Mouse (Mus musculus) c-Kit-positive CD71-positive TER-119-positive erythroid progenitor cells, embryonic 14.5 days (primary cell): ENCODE measurements around the gene Tef.
A peak's percentile ranks its signal among the peaks of the same experiment; 100 is the strongest.

ENCODE experiments used
- DNase-seq: peaks from one replicate; pipeline ENCODE4 v3.0.0-alpha.2; 2013; ENCODE audit warnings: low spot score

Tef gene

DNA sequence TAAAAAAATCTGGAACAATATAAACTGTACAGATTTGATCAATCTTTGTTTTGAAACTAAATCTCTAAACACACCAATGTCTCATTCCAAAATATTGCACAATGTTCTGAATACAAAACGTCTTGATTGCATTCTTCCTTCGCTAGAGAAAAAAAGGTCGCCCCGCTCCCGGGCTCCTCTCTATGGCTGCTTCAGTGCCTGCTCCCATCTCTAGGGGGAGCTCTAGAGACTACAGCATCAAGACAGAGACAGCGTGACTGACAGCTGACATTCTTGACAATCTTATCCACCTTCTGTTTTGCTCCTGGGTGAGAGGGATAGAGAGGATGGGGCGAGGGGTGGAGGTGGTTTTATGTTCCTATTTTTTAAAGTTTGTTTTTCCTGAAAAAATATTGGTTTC lies 46.1 kb downstream of the Tef start:
- DNase-seq = peak; percentile 78

GRCm38 (mm10) chr15:81849104-81849503 lies 46.9 kb downstream of the Tef start:
- no peak for DNase-seq

DNA sequence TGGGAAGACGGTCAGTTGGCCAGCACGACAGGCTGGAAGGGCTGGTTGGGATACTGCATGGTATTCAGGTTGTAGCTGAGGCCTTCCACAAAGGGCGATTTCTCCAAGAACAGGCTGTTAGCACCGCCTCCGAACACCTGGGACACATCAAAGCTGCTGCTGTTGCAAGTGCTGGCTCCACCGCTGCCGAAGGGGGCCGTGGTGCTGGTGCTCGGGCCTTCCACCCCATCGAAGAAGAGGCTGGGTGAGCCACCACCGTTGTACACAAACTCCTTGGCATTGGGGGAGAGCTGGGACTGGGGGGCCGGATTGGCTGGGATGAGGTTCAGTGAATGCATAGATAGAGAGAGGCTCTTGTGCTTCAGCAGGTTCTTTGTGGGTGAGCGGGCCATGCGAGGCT lies 48.5 kb downstream of the Tef start:
- no peak for DNase-seq

- DNase-seq = no peak
Observed at GRCm38 (mm10) chr15:81851375-81851774, 49.2 kb downstream of the Tef start.

- no peak for DNase-seq
Observed at GRCm38 (mm10) chr15:81852411-81853000, 50.3 kb downstream of the Tef start.

DNA sequence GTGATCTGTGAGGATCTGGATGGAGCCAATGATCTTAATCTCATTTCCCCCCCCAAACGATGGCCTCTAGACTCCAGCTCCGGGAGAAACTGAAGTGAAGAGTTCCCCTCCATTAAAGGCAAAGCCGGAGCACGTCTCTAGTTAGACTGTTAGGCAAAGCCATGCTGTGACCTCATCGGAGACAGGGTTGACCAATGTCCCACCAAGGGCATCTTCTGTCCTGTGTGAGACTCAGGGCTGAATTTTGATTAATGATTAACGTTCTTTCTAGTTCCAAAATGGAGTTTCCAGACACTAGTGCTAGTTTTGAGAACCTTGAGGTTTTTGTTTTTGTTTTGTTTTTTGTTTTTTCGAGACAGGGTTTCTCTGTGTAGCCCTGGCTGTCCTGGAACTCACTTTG lies 50.9 kb downstream of the Tef start:
- no peak for DNase-seq

DNA sequence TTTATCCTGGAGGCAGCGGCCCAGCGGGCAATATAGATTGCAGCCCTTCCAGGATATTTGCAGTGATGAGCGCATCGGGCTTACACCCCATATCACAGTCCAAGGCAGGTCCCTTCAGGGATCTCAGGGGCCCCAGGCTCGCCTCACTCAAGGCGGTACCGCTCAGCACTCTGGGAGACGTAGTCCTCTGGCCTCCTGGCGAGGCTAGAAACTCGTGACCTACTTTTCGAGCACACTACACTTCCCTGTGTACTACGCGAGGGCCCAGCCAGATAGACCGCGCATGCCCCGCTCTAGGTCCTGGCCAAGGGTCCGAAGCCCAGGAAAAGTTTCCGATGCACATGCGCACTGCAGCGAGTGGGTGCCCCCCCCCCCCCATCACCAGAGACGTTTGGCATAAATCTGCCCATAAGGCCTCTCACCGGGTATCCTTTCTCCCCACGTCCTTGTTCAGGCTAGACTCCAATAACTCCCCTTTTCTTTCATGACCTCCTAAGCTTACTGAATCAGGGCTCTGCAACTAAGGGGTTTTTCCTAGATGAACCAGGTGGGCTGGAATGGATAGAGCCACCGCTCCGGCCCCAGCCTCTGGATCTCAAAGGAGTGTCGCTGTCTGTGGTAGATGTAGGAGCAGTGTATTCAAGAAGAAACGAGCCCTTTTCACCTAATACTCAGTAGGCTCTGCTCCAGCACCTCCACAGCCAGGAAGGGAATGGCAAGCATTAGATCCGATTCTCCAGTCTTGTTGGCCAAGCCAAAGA lies 54.0 kb downstream of the Tef start:
- DNase-seq = peak; percentile 86

DNA sequence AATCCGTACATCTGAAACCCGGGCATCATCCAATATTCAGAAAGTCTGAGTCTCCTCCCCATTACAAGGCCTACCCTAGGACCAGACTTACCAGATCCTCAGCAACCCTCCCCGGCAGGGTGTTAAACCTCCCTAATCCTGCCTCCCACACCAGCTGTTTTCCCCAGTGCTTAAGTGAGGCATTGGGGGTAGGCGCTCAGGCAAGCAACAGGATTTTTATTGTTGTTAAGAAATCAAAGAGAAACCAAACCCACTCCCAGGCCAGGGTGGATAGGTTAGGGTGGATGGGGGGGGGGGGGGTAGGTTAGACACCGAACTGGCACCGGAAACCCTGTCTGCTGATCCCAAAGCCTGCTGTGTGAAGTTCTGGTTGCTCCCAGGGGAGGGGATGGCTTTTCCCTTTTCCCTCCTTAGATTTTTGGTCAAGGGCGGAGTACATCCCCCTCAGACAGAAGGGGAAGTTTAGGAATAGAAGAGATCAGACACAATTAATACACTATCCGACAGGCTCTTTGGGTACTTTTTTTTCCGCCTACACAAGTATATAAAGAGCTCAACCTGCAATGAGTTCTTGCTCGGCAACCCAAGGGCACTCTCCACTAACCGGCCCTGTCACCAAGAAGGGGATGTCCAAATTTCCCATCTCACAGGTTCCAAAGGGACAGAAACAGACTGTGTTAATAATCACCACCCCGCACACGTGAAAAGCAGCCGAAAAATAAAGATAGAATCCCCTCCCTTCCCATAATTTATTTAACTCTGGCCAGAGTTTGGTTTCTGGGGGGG lies 54.9 kb downstream of the Tef start:
- peak; percentile 34 for DNase-seq

GRCm38 (mm10) chr15:81857724-81858116 lies 55.5 kb downstream of the Tef start:
- DNase-seq = no peak

GRCm38 (mm10) chr15:81858138-81858516 lies 55.9 kb downstream of the Tef start:
- DNase-seq = peak; percentile 84

- DNase-seq = peak; percentile 66
Observed at GRCm38 (mm10) chr15:81858517-81859329, 56.5 kb downstream of the Tef start, which contains the start of gene Tob2. Gene Tob2, minus strand, starts transcription at chr15:81858796.

DNA sequence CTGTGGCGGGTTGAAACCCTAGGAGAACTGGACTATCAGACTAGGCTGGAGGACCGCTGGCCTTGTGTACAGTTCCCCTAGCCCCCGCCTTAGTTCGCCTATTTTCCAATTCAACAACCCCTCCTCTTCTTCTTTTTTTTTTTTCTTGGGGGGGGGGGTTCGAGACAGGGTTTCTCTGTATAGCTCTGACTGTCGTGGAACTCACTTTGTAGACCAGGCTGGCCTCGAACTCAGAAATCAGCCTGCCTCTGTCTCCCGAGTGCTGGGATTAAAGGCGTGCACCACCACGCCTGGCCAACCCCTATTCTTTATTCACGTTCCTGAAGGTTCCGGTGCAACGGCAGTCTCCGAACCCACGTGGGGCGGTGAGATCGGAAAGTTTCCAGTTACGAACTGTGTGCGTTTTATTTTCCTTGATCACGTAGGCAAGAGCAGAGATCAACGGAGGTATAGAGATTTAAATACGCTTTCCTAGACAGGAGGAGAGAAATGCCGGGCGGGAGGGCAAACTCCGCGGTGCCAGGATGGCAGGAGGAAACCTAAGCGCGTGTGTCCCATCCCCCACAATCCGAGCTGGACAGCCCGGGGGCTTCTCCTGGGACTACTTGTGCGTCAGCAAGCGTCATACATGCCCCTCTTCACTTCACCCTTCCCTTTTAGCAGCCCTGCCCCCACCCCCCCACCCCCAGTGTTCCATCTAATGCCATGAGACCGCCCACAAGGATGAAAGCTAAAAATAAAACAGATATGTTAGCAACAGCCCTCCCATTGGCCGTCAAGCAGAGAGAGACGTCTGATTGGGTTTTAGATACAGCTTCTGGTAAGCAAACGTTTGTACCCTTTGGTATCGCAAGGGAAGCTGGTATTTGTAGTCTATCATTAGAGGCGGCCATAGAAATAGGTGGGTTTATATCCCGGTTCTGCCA lies 57.4 kb downstream of the Tef start:
- DNase-seq = peak; percentile 70

DNA sequence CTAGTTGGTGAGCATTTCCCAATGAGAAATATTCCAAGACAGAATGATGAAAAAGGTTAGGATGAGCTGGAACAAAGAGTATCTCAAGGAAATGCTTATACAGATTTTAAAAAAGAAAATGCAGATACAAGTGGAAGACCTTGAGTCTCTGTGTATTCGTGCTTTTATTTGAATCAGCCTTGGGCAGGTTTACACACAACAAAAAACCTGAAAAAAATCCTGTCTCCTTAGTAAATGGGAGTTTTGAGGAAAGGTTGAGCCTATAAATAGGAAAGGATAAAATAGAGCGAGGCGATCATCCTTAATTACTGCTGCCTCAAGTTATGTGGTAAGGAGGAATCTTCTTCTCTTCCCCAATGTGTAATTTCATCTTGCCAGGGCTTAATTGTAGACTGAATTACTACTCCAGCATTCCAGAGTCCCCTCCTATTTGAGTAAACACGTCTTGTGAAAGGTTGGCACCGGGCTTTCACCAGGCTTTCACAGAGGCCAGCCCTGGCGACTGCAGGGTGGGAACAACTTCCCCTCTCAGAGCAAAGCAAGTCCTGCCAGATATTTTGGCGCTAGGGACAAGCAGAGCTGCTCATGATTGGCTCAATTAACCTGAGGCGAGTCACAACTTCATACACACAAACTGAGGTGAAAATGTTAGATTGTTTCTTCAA lies 58.4 kb downstream of the Tef start:
- DNase-seq = no peak

- DNase-seq = no peak
Observed at GRCm38 (mm10) chr15:81864238-81864637, 62.0 kb downstream of the Tef start.

- DNase-seq = peak; percentile 63
Observed at GRCm38 (mm10) chr15:81869985-81870384, 67.8 kb downstream of the Tef start.

DNA sequence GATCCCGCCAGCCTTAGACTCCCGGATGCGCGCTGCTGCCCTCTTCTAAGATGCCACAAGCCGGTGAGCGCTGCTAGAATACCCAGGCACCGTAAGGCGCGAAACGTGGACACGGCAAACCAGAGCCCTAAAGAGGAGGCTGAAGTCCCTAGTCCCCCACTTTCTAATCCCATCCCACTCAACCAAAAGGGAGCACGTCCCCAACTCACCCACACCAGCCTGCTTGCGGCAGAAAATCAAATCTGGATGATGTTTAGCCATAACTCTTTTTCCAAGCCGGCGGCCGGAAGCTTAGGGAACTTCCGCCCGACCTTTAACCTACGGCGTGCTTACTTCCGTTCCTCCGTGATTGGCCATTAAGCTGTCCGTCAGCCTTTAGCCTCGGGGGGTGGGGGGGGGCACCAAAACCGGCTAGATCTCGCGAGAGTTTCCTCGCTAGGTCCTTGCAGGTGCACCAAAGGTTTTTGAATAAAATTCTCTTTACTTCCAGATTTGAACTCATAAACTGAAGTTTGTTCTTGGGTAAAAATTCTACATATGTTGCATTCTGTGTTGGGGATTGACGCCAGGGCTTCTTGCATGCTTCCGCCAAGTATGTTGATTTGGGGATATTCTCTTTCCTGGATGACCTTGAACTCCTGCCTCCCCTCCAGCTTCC lies 69.5 kb downstream of the Tef start, which contains the start of gene Phf5a:
TSS of gene Phf5a (minus strand) at position 308 of the 658 bp plus-strand sequence.
- DNase-seq = peak; percentile 96

- peak; percentile 100 for DNase-seq
Observed at GRCm38 (mm10) chr15:81872262-81873136, 70.3 kb downstream of the Tef start, which contains the start of gene Aco2. Gene Aco2, plus strand, starts transcription at chr15:81872309.
